Mouse (Mus musculus): Measurements from ENCODE around the gene Ascc2.
"Not testable (repeated sequence)": the region's sequence is repeated elsewhere in the genome, so short reads cannot be mapped to it uniquely, and the experiment has no call there.

DNA sequence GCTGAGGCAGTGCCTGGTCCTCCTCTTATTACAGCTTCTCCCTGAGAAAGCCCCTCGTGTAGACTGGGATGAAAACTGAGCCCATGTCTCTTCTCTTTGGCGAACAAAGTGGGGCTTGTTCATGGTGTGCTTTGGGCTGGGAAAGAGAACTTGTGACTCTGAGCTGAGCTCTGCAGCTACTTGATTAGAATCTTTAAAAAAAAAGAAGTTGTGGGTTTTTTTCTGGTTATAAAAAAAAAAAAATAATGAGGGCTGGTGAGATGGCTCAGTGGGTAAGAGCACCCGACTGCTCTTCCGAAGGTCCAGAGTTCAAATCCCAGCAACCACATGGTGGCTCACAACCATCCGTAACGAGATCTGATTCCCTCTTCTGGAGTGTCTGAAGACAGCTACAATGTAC lies 7.6 kb downstream of the Ascc2 start:
- TF ChIP-seq GATA1 (IDR thresholded peaks at IDR 0.05; ENCODE audit: borderline replicate concordance, low read length); FLI1 (IDR thresholded peaks at IDR 0.05; ENCODE audit: low read length): not testable (repeated sequence)

Data from megakaryocyte, embryonic 14.5 days (primary cell).